Mouse (Mus musculus): Measurements from ENCODE around the gene H2-D1. TPM values are rescaled to one million over a fixed set of nuclear protein-coding genes. Genes with fewer than 3 reads are reported as not detected.

Gene H2-D1
- polyA plus RNA-seq, 1 experiment from 2014 or later = 291 TPM

GRCm38 (mm10) chr17:35222299-35222698 lies 40.2 kb upstream of the H2-D1 start:
- H3K4me1 ChIP-seq (ENCODE audit: insufficient read depth) = peaks cover 32% of the 10 kb centered on the region
- no peaks in the 10 kb centered on the region for H3K9me3 ChIP-seq (ENCODE audit: low read length)
- peaks cover 4% of the 10 kb centered on the region; the same call in 1 of the 2 replicates for H3K27me3 ChIP-seq (ENCODE audit: insufficient read depth, low read length)
- ATAC-seq = no peak
- no peak for TF ChIP-seq EP300 (IDR thresholded peaks at IDR 0.05; ENCODE audit: low read depth)
- TF ChIP-seq CTCF (IDR thresholded peaks at IDR 0.05; ENCODE audit: low read depth) = no peak
- no peak overlapping the region for H3K4me2 ChIP-seq (ENCODE audit: low read depth, low read length)
- no peak overlapping the region for H3K9ac ChIP-seq (replicated peaks)
- WGBS (ENCODE audit: insufficient replicate concordance) = 47% methylated on average over 6 of the region's 6 CpGs
- peaks cover 23% of the 10 kb centered on the region for H3K36me3 ChIP-seq (replicated peaks; ENCODE audit: insufficient read depth, low read length)
- H3K4me3 ChIP-seq (ENCODE audit: low read depth, low read length) = no peak overlapping the region
- peak overlapping the region; percentile 41; the same call in 1 of the 2 replicates for H3K27ac ChIP-seq (ENCODE audit: low read depth)
- no peak for DNase-seq

GRCm38 (mm10) chr17:35224641-35225040 lies 37.9 kb upstream of the H2-D1 start:
- Histone ChIP-seq H3K9me3 (ENCODE audit: low read length) (no peaks in the 10 kb centered on the region), H3K4me3 (ENCODE audit: low read depth, low read length) (no peak overlapping the region), H3K27ac (ENCODE audit: low read depth) (no peak overlapping the region), H3K9ac (replicated peaks) (no peak overlapping the region), H3K27me3 (ENCODE audit: insufficient read depth, low read length) (no peaks in the 10 kb centered on the region), H3K36me3 (replicated peaks; ENCODE audit: insufficient read depth, low read length) (peaks cover 45% of the 10 kb centered on the region), H3K4me2 (ENCODE audit: low read depth, low read length) (no peak overlapping the region), H3K4me1 (ENCODE audit: insufficient read depth) (peaks cover 22% of the 10 kb centered on the region)
- DNase-seq = no peak
- 88% methylated on average over 4 of the region's 4 CpGs for WGBS (ENCODE audit: insufficient replicate concordance)
- no peak for ATAC-seq
- TF ChIP-seq CTCF (IDR thresholded peaks at IDR 0.05; ENCODE audit: low read depth) (no peak), EP300 (IDR thresholded peaks at IDR 0.05; ENCODE audit: low read depth) (no peak)

GRCm38 (mm10) chr17:35225456-35225855 lies 37.1 kb upstream of the H2-D1 start:
- no peaks in the 10 kb centered on the region for H3K27me3 ChIP-seq (ENCODE audit: insufficient read depth, low read length)
- DNase-seq (no peak), ATAC-seq (no peak)
- no peak overlapping the region for H3K9ac ChIP-seq (replicated peaks)
- 82% methylated on average over 5 of the region's 5 CpGs for WGBS (ENCODE audit: insufficient replicate concordance)
- H3K36me3 ChIP-seq (replicated peaks; ENCODE audit: insufficient read depth, low read length) = peaks cover 43% of the 10 kb centered on the region
- no peak for TF ChIP-seq CTCF (IDR thresholded peaks at IDR 0.05; ENCODE audit: low read depth)
- no peak for TF ChIP-seq EP300 (IDR thresholded peaks at IDR 0.05; ENCODE audit: low read depth)
- H3K4me3 ChIP-seq (ENCODE audit: low read depth, low read length) = no peak overlapping the region
- peaks cover 14% of the 10 kb centered on the region for H3K4me1 ChIP-seq (ENCODE audit: insufficient read depth)
- H3K27ac ChIP-seq (ENCODE audit: low read depth) = no peak overlapping the region
- no peaks in the 10 kb centered on the region for H3K9me3 ChIP-seq (ENCODE audit: low read length)
- H3K4me2 ChIP-seq (ENCODE audit: low read depth, low read length) = no peak overlapping the region

- Histone ChIP-seq H3K4me2 (ENCODE audit: low read depth, low read length) (no peak overlapping the region), H3K4me3 (ENCODE audit: low read depth, low read length) (no peak overlapping the region), H3K36me3 (replicated peaks; ENCODE audit: insufficient read depth, low read length) (peaks cover 50% of the 10 kb centered on the region), H3K27me3 (ENCODE audit: insufficient read depth, low read length) (no peaks in the 10 kb centered on the region), H3K27ac (ENCODE audit: low read depth) (peak overlapping the region; percentile 51; the same call in 1 of the 2 replicates), H3K4me1 (ENCODE audit: insufficient read depth) (peaks cover 11% of the 10 kb centered on the region), H3K9ac (replicated peaks) (no peak overlapping the region), H3K9me3 (ENCODE audit: low read length) (no peaks in the 10 kb centered on the region)
- WGBS (ENCODE audit: insufficient replicate concordance) = 66% methylated on average over 14 of the region's 14 CpGs
- TF ChIP-seq CTCF (IDR thresholded peaks at IDR 0.05; ENCODE audit: low read depth) = no peak; the same call in 1 of the 2 replicates
- TF ChIP-seq EP300 (IDR thresholded peaks at IDR 0.05; ENCODE audit: low read depth) = no peak
- no peak for ATAC-seq
- DNase-seq = no peak
These were observed 35.9 kb upstream of the H2-D1 start for GRCm38 (mm10) chr17:35226561-35227046.

- Histone ChIP-seq H3K9me3 (ENCODE audit: low read length) (no peaks in the 10 kb centered on the region), H3K9ac (replicated peaks) (no peak overlapping the region; the same call in 1 of the 2 replicates), H3K36me3 (replicated peaks; ENCODE audit: insufficient read depth, low read length) (peaks cover 40% of the 10 kb centered on the region), H3K27me3 (ENCODE audit: insufficient read depth, low read length) (no peaks in the 10 kb centered on the region), H3K27ac (ENCODE audit: low read depth) (peak overlapping the region; percentile 29; the same call in 1 of the 2 replicates), H3K4me3 (ENCODE audit: low read depth, low read length) (no peak overlapping the region), H3K4me2 (ENCODE audit: low read depth, low read length) (peak overlapping the region; percentile 19; the same call in 1 of the 2 replicates), H3K4me1 (ENCODE audit: insufficient read depth) (peaks cover 29% of the 10 kb centered on the region)
- DNase-seq (no peak), ATAC-seq (no peak)
- 66% methylated on average over 10 of the region's 10 CpGs for WGBS (ENCODE audit: insufficient replicate concordance)
- 0 out of 2 replicates have a peak, but pooled peaks have one; percentile 0 for TF ChIP-seq CTCF (IDR thresholded peaks at IDR 0.05; ENCODE audit: low read depth)
- TF ChIP-seq EP300 (IDR thresholded peaks at IDR 0.05; ENCODE audit: low read depth) = no peak
These were observed 31.5 kb upstream of the H2-D1 start for GRCm38 (mm10) chr17:35231022-35231421.

GRCm38 (mm10) chr17:35232043-35232442 lies 30.5 kb upstream of the H2-D1 start:
- ATAC-seq = no peak

More at GRCm38 (mm10) chr17:35232043-35232442, 30.5 kb upstream of the H2-D1 start:
- peak overlapping the region; percentile 73 for H3K4me2 ChIP-seq (ENCODE audit: low read depth, low read length)
- TF ChIP-seq EP300 (IDR thresholded peaks at IDR 0.05; ENCODE audit: low read depth) (no peak), CTCF (IDR thresholded peaks at IDR 0.05; ENCODE audit: low read depth) (peak; percentile 97)
- no peaks in the 10 kb centered on the region for H3K27me3 ChIP-seq (ENCODE audit: insufficient read depth, low read length)
- peaks cover 32% of the 10 kb centered on the region for H3K4me1 ChIP-seq (ENCODE audit: insufficient read depth)
- DNase-seq = peak; percentile 88
- peaks cover 38% of the 10 kb centered on the region for H3K36me3 ChIP-seq (replicated peaks; ENCODE audit: insufficient read depth, low read length)
- peak overlapping the region; percentile 31; the same call in 1 of the 2 replicates for H3K4me3 ChIP-seq (ENCODE audit: low read depth, low read length)
- no peaks in the 10 kb centered on the region for H3K9me3 ChIP-seq (ENCODE audit: low read length)
- WGBS (ENCODE audit: insufficient replicate concordance) = 4% methylated on average over 12 of the region's 12 CpGs
- H3K27ac ChIP-seq (ENCODE audit: low read depth) = peak overlapping the region; percentile 91
- H3K9ac ChIP-seq (replicated peaks) = 0 out of 2 replicates have a peak overlapping the region, but pooled peaks have one; percentile 6
